Mouse (Mus musculus) stomach, adult 2 months (tissue): ENCODE measurements around the gene Tctex1d4. TPM values are rescaled to one million over a fixed set of nuclear protein-coding genes. Genes with fewer than 3 reads are reported as not detected.

Experiments used
- polyA plus RNA-seq: library from polyadenylated mRNA; depleted of rRNA; stranded (reverse); fragments of >200 nt; gene quantifications from 2 replicates; pipeline ENCODE4 v1.2.3, GENCODE M21; 2012; rRNA removed

The Tctex1d4 gene
- polyA plus RNA-seq = 0.25 and 0.49 TPM in 2 replicates

DNA sequence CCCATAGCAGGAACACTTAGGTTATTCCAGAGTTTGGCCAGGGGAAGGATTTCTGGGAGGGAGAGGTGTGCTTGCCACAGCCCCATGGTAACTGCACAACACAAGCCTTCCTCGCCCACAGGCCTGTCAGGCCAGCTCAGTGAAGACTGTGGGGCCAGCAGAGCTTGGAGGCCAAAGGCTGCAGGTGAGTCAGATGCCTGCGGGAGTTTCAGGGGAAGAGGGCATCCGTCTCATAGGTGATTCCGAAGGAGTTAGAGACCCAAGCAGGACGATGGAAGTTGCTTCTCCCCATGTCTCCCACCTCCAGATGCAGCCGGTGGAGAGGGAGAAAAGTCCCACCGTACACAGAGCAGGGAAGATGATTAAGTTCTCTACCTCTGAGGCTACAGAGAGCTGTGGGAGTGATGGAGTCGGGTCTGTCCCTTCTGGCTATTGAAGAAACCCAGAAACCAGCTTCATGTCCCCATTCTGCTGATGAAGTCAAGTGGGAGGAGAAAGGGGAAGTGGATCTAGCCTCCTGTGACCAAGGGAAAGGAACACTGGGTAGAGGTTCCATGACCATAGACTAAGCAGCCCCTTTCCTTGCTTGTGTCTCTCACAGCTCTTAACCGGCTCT lies at the start of gene Tctex1d4:
Gene Tctex1d4, plus strand, starts transcription at position 120 of the 616 bp plus-strand sequence.

DNA sequence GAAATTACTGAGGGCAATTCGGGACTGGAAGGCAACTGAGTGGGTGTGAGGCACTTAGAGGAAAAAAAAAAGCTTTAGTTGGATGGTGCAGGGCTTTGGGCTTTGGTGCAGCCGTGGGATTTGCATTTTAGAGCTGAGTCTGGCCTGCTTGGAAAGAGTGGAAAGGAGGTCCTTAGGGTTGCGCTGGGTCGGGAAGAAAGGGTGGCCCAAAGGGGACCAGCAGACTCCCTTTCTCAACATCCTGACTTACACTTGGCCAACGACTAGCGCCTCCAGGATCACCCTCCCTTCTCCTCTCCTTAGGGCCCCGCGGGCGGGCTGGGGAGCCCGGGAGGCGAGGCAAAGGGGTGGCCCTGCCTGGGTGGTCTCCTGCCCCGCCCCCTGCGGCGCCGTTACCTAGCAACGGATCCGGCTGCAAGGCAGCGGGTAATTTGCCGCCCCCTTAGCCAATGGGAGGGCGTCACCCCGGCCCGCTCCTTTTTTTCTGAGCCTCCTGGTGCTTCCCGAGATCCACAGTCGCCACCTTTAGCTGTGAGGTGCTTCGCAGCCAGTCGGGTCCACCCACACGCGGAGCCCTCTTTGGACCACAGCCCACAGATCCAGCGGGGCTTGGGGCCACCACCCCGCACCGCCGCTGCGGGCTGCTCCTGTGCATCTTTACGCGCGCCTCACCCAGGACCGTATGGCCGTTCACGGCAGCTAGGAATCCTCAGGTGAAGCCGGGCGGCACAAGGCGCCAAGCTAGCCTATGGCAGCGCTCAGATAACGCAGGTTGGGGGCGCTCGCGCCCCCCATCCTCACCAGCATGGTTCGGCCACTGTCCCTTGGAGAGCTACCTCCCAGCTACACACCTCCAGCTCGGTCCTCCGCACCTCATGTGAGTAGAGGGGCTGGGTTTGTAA lies 30.8 kb upstream of the Tctex1d4 start, which contains the start of gene Ptch2:
Gene Ptch2, plus strand, starts transcription at position 525 of the 902 bp plus-strand sequence.

DNA sequence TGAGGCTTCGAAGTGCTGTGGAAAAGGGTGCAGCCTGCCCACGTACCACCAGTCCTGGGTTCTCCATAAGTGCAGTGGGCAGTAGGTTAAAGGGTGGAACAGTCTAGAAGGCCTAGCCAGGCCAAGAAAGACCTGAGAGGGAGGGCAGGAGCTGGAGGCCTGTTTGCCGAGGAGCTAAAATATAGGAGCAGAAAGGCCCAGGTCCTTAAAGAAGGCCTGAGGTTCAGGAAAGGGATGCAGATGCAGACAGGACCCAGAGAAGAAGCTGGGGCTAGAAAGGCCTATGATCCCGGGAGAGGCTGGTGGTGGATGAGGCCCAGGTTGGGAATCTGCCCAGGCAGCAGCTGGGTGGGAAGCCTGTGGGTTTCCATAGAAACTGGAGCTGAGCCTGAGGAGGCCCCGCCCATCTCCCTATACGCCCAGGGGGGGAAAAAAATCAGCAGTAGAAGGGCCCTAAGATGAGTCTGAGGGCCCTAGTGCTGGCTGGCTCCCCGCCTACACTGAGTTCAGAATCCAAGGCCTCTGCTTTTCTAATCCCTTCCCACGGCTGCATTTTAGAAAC lies 1.2 kb upstream of the Tctex1d4 start, which contains the start of gene Btbd19:
Gene Btbd19, minus strand, starts transcription at position 378 of the 562 bp plus-strand sequence.

DNA sequence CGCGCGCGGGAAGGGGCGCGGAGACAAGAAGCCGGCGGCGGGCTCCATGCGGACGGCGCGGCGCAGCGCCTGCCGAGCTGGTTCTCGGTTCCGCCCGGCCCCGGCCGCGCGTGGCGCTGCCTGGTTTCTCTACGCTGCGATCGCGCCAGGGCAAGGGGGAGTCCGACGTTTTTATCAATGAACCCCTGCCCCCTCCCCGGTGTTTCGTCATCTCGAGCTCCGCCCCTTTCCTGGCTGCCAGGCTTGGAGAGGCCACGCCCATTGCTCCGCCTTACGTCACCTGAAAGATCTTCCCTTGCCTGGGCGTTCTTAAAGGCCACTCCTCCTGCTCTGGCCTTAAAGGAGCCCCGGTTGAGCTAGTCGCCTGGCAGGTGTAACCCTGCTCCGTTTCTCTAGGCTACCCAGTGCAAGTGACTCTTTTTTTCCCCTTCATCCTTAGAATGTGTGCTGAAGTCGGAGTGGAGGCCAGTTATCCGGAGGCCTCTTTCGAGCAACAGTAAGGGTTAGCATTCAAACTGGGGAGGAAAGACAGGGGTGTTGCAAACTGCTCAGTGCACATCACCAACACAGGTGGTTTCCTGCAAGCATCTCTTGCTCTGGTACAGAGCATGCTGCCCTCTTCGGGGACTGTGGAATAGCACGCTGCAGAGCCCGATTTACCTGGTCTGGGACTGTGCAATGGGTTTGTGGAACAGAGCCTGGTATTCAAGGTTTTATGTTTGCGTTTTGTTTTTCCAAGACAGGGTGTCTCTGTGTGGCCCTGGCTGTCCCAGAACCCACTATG lies 7.4 kb downstream of the Tctex1d4 start, which contains the start of gene Plk3:
Gene Plk3, minus strand, starts transcription at position 147 of the 784 bp plus-strand sequence.

DNA sequence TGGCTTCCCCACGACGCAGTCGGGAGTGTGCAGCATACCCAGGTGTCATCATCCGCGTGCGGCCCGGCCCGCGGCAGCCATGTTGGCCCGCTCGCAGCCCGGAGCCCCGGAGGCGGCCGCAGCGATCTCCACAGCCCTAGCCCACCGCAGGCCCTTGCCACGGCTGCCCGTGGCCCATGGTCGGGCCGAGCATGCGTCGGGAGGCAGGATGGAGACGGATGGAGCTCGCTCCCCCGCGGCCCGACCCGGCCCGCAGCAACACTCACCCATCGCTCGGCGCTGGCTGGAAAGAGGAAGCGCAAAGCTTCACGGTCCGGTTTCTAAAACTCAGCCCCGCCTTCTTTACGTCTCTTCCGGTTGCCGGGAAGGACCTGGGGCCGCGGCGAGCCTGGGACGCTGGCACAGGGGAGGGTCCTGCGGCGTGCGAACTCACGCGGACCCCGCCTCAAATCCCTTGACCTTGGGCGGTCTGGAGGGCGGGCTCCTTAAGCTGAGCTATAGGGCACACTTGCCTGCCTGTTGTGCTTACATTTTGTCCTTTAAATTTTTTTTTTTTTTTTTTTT lies 29.3 kb downstream of the Tctex1d4 start, which contains the start of gene Rps8:
Gene Rps8, minus strand, starts transcription at position 452 of the 564 bp plus-strand sequence.

Other genes with a start within 250 kb of the Tctex1d4 start
- 0.06 and 0.26 TPM in 2 replicates for gene Zswim5, start 249.4 kb upstream of the Tctex1d4 start, polyA plus RNA-seq
- 14.5 and 18.5 TPM in 2 replicates for gene Urod, start 132.4 kb upstream of the Tctex1d4 start, polyA plus RNA-seq
- 39.9 and 41.0 TPM in 2 replicates for gene Hectd3, start 131.5 kb upstream of the Tctex1d4 start, polyA plus RNA-seq
- gene Eif2b3, start 107.4 kb upstream of the Tctex1d4 start, polyA plus RNA-seq = 0.55 and 0.96 TPM in 2 replicates
- gene Ptch2, start 30.7 kb upstream of the Tctex1d4 start, polyA plus RNA-seq = 1.8 and 2.0 TPM in 2 replicates
- gene Btbd19, start 1.1 kb upstream of the Tctex1d4 start, polyA plus RNA-seq = 5.2 and 7.6 TPM in 2 replicates
- gene Plk3, start 7.2 kb downstream of the Tctex1d4 start, polyA plus RNA-seq = 19.8 and 37.6 TPM in 2 replicates
- 114 and 124 TPM in 2 replicates for gene Rps8, start 29.4 kb downstream of the Tctex1d4 start, polyA plus RNA-seq
- 0.37 and 0.91 TPM in 2 replicates for gene Kif2c, start 55.8 kb downstream of the Tctex1d4 start, polyA plus RNA-seq
- 8.2 and 11.3 TPM in 2 replicates for gene Tmem53, start 125.2 kb downstream of the Tctex1d4 start, polyA plus RNA-seq
- 0.08 TPM in 1 of 2 replicates, not detected in the other for gene Armh1, start 125.3 kb downstream of the Tctex1d4 start, polyA plus RNA-seq